Mouse (Mus musculus): ENCODE data around the gene Pde8b.

DNA sequence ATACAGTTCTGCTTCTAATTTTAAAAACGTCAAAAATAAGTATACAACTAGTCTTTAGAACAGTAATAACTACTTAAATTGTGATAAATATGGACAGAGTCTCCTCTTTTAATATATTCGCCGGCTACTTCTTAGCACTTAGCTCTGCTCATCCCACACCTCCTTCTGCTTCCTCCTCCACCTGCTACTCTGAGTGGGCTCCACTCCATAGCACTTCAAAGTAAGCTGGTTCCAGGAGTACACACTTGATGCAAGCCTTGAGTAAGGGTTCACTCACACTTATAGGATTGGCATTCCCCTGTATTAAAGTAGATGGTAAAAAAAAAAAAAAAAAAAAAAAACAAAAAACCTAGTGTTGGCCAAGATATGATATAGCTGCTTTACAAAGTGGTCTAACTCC lies 89.9 kb downstream of the Pde8b start:
- no peak for TF ChIP-seq GATA1 (IDR thresholded peaks at IDR 0.05; ENCODE audit: borderline replicate concordance, low read length)
- TF ChIP-seq FLI1 (IDR thresholded peaks at IDR 0.05; ENCODE audit: low read length), result no peak

Measured in megakaryocyte, embryonic 14.5 days (primary cell).